Mouse (Mus musculus) midbrain, embryonic 16.5 days (tissue): ENCODE results near the gene Lrrc20. TPM values are rescaled to one million over a fixed set of nuclear protein-coding genes. Genes with fewer than 3 reads are reported as not detected.

Source experiments
- ATAC-seq: fragments of 200-750 bp; cut with Nextera tagmentation; 2 replicates; pipeline ENCODE4 v1.8.0; 2017; ENCODE audit warnings: moderate TSS enrichment
- H3K27ac ChIP-seq: fragments of 300-500 bp; sonication (generic); 2 replicates; pipeline ENCODE4 v1.5.1; 2014; ENCODE audit warnings: mild to moderate bottlenecking, low read length, mixed read lengths
- H3K27me3 ChIP-seq: fragments of 300-500 bp; sonication (generic); 2 replicates; pipeline ENCODE4 v1.6.1; 2014; ENCODE audit warnings: low read depth, low read length, mixed read lengths; ENCODE audit not compliant: control insufficient read depth, insufficient read depth
- H3K36me3 ChIP-seq: fragments of 300-500 bp; sonication (generic); 2 replicates; pipeline ENCODE4 v1.6.1; 2014; ENCODE audit warnings: mild to moderate bottlenecking, low read length, moderate library complexity, mixed read lengths; ENCODE audit not compliant: control insufficient read depth, insufficient read depth
- H3K4me1 ChIP-seq: fragments of 300-500 bp; sonication (generic); 2 replicates; pipeline ENCODE4 v1.6.1; 2014; ENCODE audit warnings: mild to moderate bottlenecking, low read length, mixed read lengths; ENCODE audit not compliant: control insufficient read depth, insufficient read depth
- H3K4me2 ChIP-seq: fragments of 300-500 bp; sonication (generic); 2 replicates; pipeline ENCODE4 v1.6.1; 2014; ENCODE audit warnings: mild to moderate bottlenecking, low read length, mixed read lengths
- H3K4me3 ChIP-seq: fragments of 300-500 bp; sonication (generic); 2 replicates; pipeline ENCODE4 v1.5.1; 2014; ENCODE audit warnings: low read depth, mild to moderate bottlenecking, low read length, moderate library complexity, mixed read lengths
- H3K9ac ChIP-seq: fragments of 300-500 bp; sonication (generic); 2 replicates; pipeline ENCODE4 v1.6.1; 2014; ENCODE audit warnings: low read depth, low read length, mixed read lengths
- H3K9me3 ChIP-seq: fragments of 300-500 bp; sonication (generic); replicated peaks from 2 replicates; pipeline ENCODE4 v1.6.1; 2014; ENCODE audit warnings: mild to moderate bottlenecking, low read length, mixed read lengths; ENCODE audit not compliant: control insufficient read depth, poor library complexity, severe bottlenecking
- WGBS: fragments of 180-500 bp; shearing (Covaris S2); extraction: QIAGEN DNeasy Blood & Tissue Kit; methylation state at CpG from one replicate; pipeline ENCODE4 v1.1.7; 2014; 5-methylcytosine and 5-hydroxymethylcytosine counted together
- polyA plus RNA-seq: library from polyadenylated mRNA; unstranded; fragments of >200 nt; fragmentation: Nextera tagmentation; extraction: Ambion mirVana; gene quantifications from 2 replicates; pipeline ENCODE4 v1.2.1, GENCODE M21; 2015

Lrrc20 gene
- polyA plus RNA-seq, 1 experiment from 2014 or later = 14.6 TPM

DNA sequence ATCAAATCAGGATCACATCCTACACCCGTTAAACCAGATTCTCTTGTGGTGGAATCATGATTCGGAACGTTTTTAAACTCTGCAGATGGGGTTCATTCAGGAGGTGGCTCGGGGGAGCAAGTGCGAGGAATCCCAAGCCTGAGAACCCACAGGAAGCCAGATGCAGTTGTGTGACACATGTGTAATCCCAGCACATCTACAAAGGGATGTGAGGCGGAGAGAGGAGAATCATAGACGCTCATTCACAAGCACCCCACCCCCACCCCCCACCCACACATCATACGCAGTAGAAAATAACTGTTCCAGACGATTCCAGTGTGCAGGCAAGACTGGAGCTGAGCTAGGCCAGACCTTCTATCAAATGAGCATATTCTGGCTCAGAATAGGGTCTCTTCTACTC, 87.9 kb downstream of the Lrrc20 start:
- Histone ChIP-seq H3K4me1 (no peaks in the 10 kb centered on the region), H3K27me3 (no peaks in the 10 kb centered on the region), H3K36me3 (no peaks in the 10 kb centered on the region), H3K4me3 (no peak overlapping the region), H3K9me3 (no peaks in the 10 kb centered on the region), H3K27ac (no peak overlapping the region), H3K4me2 (no peak overlapping the region), H3K9ac (no peak overlapping the region)
- 86% methylated on average over 9 of the region's 9 CpGs for WGBS
- ATAC-seq = no peak

DNA sequence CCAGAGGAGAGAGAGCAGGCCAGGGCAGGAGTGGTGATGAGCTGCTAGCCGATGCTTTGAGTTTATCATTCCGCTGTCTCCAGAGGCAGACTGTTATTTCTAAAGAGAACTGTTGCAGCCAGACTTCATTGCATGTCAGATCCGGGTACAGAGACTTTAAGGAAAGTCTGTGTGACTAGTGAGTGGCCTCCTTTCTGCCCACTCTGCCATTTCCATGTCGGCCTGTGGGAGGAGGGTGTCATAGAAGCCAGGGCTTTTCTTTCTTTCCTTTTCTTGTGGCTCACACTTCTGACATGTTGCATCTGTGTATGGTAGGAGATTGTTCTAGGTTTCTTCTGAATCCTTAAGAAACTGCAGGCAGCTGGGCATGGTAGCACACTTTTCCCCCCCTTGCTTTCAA, 88.8 kb downstream of the Lrrc20 start:
- no peak for ATAC-seq
- Histone ChIP-seq H3K9ac (no peak overlapping the region), H3K36me3 (no peaks in the 10 kb centered on the region), H3K9me3 (no peaks in the 10 kb centered on the region), H3K27ac (no peak overlapping the region), H3K4me2 (no peak overlapping the region), H3K4me1 (no peaks in the 10 kb centered on the region), H3K4me3 (no peak overlapping the region), H3K27me3 (no peaks in the 10 kb centered on the region)
- 79% methylated on average over 4 of the region's 4 CpGs for WGBS

DNA sequence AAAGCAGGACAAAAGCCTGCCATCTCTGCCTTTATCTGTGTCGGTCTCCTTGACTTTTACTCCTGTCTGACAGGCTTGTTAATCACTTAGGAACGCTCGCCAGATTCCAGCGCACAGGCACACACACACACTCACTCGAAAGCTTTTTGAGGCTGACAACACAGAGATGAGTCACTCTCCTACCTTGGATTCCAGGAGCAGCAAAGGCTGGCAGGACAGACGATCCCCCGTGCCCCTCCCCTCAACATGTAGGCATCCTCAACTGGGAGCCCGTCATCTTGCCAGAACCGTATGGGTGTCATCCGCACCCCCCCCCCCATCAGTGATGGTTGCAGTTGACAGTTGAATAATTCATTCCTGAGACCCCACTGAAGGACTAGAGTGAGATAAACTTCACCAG, 94.6 kb downstream of the Lrrc20 start:
- H3K9me3 ChIP-seq = no peaks in the 10 kb centered on the region
- H3K4me3 ChIP-seq = no peak overlapping the region
- peaks cover 6% of the 10 kb centered on the region; the same call in 1 of the 2 replicates for H3K4me1 ChIP-seq
- H3K9ac ChIP-seq = no peak overlapping the region
- ATAC-seq = peak; percentile 57; the same call in 1 of the 2 replicates
- WGBS = 9% methylated on average over 10 of the region's 10 CpGs
- no peaks in the 10 kb centered on the region for H3K27me3 ChIP-seq
- H3K27ac ChIP-seq = no peak overlapping the region
- H3K36me3 ChIP-seq = no peaks in the 10 kb centered on the region
- H3K4me2 ChIP-seq = no peak overlapping the region

DNA sequence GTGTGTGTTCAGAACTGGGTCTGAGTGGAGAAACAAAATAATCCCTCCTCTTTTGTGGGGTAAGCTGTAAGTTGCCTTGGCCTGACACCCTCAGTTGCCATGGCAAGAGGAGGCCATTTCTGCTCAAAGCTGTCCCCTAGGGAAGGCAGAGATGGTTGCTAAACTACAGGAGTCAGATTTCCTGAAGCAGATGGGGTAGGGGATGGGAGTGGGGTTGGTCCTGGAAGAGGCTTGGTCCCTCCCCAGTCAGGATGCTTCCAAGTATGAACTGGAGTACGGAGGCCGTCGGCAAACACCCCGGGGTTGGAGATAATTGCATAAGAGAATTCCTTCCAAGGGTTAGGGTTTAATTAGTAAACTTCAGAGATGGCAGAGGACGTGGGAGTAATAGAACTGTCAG, 96.5 kb downstream of the Lrrc20 start:
- Histone ChIP-seq H3K9me3 (no peaks in the 10 kb centered on the region), H3K27me3 (no peaks in the 10 kb centered on the region), H3K9ac (no peak overlapping the region), H3K27ac (no peak overlapping the region), H3K4me3 (no peak overlapping the region), H3K36me3 (no peaks in the 10 kb centered on the region), H3K4me1 (peaks cover 19% of the 10 kb centered on the region), H3K4me2 (no peak overlapping the region)
- ATAC-seq = no peak
- WGBS = 62% methylated on average over 5 of the region's 5 CpGs

DNA sequence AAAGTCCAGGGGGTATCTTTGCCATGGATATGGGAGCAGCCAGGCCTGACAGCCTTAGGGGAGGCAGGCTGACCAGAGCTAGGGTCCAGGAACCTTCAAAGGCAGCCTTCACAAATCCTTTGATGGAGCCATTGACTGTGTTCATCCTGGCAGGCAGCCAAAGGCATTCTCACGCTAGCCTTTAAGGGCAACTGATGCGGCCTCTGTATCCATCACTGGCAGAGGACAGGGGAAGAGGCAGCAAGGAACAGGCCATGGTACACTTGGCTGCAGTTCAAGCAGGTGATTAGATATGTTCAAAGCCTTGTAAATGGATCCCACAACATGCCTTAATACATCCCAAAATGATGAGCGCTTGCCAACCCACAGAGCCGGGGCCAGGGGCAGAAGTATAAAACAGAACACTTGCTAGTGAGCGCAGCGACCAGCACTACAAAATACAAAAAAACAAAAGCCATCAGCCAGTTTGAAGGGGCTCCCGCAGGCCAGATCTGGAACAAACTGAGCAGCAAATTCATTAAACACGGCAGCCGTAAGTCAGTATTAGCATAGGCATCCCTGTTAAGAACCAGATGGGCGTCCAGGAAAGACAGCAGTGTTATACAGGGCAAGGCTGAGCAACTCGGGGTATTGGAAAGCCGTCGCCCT, 100.6 kb downstream of the Lrrc20 start:
- Histone ChIP-seq H3K36me3 (0 out of 2 replicates have a peak, but pooled peaks cover 3% of the 10 kb centered on the region), H3K4me2 (no peak overlapping the region), H3K9ac (peak overlapping the region; percentile 1; the same call in 1 of the 2 replicates), H3K27ac (no peak overlapping the region; the same call in 1 of the 2 replicates), H3K9me3 (no peaks in the 10 kb centered on the region), H3K4me1 (peaks cover 13% of the 10 kb centered on the region), H3K4me3 (no peak overlapping the region), H3K27me3 (no peaks in the 10 kb centered on the region)
- ATAC-seq = peak; percentile 68
- WGBS = 39% methylated on average over 13 of the region's 13 CpGs

DNA sequence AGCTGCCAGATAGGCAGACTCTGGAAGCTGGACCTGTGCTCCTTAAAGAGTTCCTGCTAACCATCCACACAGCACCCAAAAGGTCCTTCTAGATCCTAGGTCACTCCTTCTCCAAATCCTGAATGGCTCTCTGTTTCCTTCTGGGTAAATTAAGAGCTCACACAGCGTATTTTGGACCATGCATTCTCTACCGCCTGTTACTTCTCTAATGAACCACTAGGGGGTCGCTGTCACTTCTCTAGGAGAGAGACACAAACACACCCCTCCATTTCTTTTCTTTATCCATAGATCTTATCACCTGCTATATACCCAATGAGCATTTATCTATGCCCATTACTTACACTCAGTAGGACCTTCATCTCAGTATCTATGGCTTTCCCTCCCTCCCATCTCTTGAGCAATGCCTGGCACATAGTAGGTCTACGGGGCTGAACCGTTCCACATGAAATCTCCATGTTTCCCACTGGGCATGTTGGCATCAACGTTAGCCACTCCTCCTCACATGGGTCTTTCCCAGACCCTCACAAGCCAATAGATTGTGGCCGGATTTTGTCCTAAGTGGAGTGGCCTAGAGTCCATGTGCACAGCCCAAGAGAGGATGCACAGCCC, 111.7 kb downstream of the Lrrc20 start:
- Histone ChIP-seq H3K4me1 (peaks cover 6% of the 10 kb centered on the region; the same call in 1 of the 2 replicates), H3K36me3 (no peaks in the 10 kb centered on the region), H3K27me3 (no peaks in the 10 kb centered on the region), H3K27ac (no peak overlapping the region), H3K9me3 (no peaks in the 10 kb centered on the region), H3K4me2 (no peak overlapping the region), H3K4me3 (no peak overlapping the region), H3K9ac (no peak overlapping the region)
- ATAC-seq = no peak
- WGBS = 81% methylated on average over 7 of the region's 7 CpGs

DNA sequence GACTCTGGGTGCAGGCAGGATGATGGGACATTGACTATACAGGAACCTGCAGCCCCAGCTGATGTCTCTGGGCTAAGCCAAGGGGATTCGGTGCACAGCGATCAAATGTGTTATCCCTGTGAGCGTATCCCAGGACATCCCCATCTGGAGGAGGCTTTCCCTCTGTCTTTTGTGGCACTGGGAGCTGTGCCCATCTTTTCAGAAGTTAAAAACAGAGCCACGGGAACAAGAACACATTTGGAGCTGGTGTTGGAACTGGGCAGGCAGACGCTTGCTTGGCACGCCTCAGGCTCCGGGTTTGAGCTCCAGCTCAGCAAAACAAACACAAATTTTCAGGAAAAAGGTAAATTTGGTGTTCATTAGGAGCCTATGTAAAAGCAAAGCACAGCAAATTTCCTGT, 122.4 kb downstream of the Lrrc20 start:
- Histone ChIP-seq H3K9ac (no peak overlapping the region), H3K4me1 (peaks cover 2% of the 10 kb centered on the region; the same call in 1 of the 2 replicates), H3K27ac (no peak overlapping the region), H3K27me3 (peaks cover 8% of the 10 kb centered on the region; the same call in 1 of the 2 replicates), H3K36me3 (no peaks in the 10 kb centered on the region), H3K4me3 (no peak overlapping the region), H3K4me2 (no peak overlapping the region), H3K9me3 (no peaks in the 10 kb centered on the region)
- WGBS = 80% methylated on average over 7 of the region's 7 CpGs
- no peak for ATAC-seq

DNA sequence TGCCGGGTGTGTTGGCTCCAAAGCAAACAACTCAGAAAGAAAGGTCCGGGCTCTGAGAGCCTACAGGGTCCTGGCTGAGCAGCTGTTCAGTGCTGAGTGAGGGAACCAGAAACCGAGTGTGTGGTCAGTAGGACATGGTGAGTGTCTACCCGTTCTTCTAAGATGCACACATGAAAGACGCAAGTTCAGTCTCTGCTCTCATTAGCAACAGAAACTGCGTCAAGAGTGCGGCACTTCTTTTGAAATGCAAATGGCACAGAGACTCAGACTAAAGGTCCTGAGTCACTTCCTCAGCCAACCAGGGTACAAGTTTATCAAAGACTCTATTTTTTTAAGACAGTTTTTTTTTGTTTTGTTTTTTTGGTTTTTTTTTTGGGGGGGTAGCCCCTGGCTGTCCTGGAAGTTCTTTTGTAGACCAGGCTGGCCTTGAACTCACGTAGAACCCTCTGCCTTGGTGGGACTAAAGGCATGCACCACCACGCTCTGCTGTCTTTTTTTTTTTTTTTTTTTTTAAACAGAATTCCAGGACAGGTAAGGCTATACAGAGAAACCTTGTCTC, 124.0 kb downstream of the Lrrc20 start:
- WGBS = 39% methylated on average over 9 of the region's 9 CpGs
- ATAC-seq = no peak
- Histone ChIP-seq H3K36me3 (no peaks in the 10 kb centered on the region), H3K9ac (no peak overlapping the region), H3K4me1 (peaks cover 2% of the 10 kb centered on the region; the same call in 1 of the 2 replicates), H3K27ac (no peak overlapping the region), H3K4me3 (no peak overlapping the region), H3K4me2 (no peak overlapping the region), H3K9me3 (no peaks in the 10 kb centered on the region), H3K27me3 (peaks cover 4% of the 10 kb centered on the region; the same call in 1 of the 2 replicates)
